Mouse (Mus musculus) liver (tissue): ENCODE data around the gene Mok.
A peak's percentile ranks its signal among the peaks of the same experiment; 100 is the strongest.

Experiments
- DNase-seq: peaks from one replicate; pipeline ENCODE4 v3.0.0-alpha.2; 2020; ENCODE audit warnings: mixed read lengths

Gene Mok

DNA sequence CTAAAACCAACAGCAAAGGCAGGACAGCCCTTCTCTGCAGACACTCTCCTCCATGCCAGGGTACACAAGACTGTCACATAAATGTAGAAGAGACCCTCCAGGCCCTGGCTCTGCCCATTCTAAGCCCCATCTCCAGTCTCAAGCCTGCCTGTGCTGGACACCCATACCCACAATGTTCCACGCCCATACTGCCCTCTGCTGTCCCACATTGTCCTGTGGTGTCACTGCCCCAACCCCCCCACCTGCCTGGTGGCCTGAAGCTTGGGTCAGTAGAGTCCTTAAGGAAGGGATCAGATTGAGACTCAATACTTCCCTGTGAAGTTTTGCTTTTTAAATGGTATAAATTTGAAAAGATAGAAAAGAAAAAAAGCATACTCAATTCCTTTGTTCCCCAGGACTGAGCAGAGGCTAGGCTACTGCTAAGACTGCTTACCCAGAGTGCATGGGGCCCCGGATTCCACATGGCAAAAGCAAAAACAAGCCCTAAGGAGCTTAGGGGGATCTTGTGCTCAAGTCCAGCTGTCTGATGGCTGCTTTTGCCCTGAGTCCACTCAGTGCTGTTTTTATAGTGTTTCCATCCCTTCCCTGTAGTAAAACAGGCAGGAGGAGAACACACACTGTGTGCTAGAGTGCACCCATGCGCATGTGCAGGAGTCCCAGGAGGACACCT is 34.3 kb downstream of the Mok start:
- DNase-seq = no peak

DNA sequence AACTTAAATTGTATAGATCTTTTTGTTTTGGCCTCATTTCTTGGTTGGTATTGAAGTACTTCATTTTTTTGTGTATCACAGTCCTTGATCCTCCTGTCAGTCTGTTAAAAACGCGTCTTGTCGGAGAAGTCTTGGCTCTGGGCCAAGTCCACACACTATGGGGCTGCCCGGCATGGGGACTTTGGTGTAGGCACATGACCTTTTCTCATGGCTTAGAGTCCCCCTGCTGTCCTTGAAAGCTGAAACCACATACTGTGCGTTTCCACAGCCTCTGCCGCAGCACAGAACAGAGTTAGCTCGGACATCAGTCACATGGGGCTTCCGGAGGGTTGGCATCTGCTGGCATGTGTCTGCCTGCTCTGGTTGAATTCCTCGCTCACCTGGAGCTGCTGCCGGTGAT is 36.5 kb downstream of the Mok start:
- peak; percentile 26 for DNase-seq

DNA sequence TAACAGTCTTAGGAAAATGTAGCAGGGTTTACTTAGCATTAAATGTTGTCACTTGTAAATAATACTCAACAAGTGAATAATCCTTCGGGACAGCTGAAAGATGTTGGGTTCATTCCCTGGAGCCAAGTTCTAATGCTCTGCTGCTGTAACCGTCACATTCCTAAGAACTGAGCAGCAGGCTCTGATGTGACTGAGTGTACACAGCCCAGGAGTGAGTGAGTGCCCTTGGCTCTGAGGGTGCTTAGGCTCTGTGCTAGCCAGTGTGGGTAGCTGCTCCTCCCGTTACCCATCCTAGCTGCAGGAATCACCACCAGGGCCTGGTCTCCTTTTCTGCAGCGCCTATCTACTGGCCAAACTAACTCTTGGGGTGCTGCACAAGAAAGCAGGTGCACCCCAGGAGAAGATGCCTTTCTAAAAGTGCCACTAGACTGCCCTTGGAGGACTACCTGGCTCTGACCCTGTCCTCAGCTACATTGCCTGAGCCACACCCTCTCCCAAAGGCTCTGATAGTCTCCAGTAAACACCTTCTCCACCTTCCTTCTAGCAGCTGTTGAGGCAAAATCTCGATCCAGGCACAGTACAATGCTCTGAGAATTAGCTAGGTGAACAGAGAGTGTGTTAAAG is 38.0 kb downstream of the Mok start:
- no peak for DNase-seq

DNA sequence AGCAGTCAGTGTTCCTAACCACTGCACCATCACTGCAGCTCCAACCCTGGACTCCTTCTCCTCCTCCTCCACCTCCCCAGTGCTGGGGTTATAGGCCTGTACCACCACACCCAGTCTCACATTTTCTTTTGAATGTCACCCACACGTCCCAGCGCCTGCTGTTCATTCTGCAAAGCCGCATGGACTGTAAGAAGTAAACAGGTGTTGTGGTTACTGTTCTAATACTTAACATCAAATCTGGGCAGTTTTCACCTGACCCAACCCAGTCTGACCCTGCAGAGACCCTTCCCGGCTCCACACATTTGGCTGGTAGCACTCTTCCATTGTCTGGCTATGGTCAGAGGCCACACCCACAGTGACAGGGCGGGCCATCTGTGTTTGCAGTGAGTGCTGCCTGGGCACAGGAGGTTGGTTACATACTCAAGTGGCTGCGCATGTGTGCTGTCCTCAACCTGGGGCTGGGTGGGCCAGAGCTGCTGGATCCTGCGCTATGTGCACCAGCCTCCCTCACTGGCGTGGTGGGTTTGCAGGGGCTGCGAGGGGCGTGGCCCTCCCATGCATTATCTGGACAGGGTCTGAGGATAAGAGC is 38.8 kb downstream of the Mok start:
- DNase-seq = no peak

DNA sequence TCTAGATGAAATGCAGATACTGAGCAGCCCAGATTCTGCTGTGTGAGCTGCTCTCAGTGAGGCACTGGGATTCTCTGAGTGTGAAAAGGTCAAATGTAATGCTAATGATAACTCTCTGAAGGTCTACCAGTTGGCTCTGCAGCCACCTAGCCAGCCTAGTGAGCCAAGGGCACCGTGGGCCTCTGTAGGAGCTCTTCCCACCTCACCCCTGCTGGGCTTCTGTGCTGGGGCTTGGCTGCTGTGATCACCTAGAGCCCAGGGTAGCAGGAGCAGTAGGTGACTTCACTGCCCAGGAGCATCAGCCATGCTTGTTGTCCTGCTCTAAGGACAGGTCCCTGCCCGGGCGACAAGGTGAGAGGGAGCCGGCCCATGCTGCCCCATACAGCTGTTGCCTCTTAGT is 41.5 kb downstream of the Mok start:
- no peak for DNase-seq

DNA sequence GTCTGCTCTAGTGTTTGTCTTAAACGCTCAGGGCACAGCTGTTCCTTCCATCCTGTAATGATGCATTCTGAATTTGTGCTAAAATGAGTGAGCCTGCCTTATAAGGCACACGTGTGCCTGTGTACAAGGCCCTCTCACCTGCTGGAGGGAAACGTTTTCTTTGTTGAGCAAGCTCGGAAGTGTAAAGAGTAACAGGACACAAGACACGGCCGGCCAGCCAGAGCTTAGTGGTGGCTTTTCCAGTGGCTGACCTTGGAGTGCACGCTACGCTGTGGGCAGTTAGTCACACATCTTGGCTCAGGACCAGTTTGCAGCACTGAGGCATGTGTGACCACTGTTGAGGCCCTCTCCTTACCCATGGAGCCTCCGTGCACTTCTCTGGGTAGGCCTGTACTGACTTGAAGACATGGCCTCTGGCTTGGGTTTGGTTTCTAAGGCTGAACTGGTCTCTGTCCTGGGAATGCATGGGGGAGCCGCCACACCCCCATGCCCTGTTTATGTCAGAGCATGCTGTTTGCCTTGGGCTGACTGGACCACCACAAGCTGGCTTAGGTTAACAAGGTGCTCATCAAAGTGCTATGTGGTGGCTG is 42.8 kb downstream of the Mok start:
- no peak for DNase-seq

DNA sequence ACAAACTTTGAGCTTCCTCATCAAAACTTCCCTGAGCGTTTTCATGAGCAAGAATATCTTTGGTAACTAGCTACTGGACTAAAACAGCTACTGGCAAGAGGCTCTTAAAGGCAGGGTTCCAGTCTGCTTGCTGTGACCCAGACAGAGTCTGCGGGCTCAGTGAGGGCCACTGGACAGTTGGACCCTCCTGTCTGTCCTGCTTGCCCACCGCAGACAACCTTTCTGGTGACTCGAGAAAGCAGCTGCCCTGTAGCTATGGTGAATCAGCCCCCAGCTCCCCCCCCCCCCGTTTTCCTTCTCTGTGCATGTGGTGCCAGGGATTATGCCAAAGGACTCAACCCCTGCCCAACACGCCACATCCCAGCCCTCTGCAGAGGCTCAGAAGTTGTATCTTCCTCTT is 43.5 kb downstream of the Mok start:
- no peak for DNase-seq

DNA sequence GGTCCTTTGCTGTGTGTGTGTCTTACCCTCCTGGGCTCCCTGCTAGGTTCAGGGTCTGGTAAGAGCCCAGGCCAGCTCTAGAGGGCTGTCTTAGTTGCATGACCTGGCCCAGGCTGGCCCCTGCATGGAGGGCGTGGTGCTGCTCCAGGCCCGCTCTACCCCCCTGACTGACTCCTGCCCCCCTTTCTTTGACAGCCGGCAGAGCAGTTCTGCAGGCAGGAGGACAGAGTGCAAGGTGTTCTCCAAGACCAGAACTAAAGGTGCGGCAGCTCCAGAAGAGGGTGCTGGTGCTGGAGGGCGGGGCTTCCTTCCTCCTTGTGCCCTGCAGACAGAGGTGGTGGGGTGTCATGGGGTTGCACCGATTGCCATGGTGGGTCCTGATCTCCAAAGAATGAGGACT is 44.0 kb downstream of the Mok start:
- DNase-seq = no peak

DNA sequence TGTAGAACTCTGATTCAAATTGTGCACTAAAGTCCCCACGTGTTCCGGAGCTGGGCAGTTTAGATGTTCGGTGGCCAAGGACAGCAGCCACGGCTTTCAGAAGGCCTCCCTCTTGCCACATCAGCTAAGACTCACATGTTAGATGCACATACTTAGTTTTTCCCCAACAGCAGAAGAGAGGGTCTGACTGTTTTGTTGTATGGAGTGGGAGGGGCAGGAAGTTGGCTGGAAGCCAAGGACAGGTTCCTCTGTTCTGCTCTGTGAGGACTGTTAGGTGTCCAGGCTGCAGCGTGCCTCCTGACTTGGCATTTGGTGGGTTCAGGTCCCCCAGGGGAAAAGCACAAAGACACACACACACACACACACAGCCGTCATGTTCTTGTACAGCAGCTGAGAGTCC is 45.7 kb downstream of the Mok start:
- no peak for DNase-seq

DNA sequence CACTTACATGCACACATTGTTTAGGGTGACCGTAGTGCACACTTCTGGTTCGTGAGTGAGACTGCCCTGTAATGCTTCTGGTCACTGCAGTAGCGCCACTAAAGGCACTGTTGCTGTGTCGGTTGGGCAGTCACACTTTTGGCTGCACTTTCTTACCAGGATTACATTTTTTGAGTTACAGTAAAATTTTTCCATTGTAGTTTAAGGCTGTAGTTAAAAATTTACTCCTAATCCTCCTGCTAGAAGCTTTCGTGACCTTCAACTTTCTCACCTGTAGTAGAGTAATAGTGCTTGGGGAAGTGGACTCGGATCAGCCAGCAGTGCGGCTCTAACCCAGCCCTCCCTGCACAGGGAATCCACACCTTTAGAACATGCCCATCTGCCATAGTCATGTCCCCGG is 49.7 kb downstream of the Mok start:
- no peak for DNase-seq

DNA sequence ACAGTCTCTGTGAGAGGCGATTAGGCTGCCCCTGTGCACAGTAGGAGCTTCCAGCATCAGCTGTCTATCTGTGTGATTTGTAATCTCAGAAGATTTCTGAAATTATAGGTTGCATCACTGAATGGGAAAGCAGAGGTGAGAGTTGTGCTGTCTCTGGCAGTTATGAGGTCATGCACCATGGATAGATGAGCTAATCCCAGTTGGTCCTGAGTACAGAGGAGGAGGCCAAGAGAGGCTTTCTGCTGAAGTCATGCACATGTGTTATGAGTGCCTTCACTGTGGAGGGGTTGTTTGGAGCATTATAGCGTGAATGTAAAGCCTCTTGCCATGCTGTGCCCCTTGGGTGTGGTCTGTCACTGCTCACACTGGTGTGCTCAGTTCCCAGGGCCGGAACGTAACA is 50.2 kb downstream of the Mok start:
- DNase-seq = no peak

DNA sequence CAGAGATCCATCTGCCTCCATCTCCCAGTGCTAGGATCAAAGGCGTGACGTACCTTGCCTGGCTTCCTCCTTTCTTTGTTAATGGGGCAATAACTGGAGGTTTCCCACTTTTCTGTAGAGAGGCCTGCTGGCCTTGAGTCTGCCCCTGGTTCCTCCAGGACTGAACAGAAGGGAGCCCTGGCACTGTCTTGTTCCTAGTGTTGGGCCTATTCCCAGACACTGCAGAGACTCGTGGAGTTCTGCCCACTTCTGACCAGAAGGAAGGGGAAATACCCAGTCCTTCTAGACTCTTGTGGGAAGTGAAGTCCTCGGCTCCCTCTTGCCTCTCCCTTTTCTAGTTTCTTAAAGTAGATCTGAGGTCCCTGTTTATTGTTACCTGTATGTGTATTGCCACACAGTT is 54.5 kb downstream of the Mok start:
- no peak for DNase-seq

DNA sequence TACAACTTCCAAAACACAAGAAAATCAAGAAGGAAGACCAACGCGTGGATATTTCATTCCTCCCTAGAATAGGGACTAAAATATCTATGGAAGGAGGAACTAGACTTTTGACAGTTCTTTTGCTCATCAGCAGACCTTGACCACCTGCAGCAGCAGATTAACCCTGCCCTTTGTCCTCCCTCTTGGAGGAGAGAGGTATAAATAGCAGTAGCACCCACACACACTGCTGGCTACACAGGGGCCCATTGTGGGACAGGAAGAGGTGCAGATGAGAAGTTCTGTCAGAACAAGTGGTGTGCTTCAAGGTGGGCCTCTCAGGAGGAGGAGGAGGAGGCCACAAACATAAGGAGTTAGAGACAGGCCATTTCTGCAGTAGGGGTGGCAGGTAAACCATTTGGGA is 56.5 kb downstream of the Mok start:
- no peak for DNase-seq

DNA sequence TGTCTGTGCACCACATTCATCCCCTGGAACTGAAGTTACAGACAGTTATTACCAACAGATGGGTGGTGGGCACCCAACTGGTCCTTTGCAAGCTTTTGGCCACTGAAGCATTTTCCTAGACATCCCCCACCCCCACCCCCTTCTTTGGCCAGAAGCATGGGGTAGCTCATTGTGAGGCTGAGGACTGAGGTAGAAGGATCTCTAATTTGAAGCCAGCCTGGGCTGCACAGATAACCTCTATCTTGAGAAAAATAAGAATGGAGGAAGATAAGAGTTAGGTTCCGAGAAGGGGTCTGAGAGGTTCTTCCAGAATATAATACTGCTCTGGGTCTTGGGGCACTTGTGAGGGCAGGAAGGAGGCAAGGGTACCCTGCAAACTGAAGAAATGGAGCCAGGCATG is 58.5 kb downstream of the Mok start:
- DNase-seq = no peak

DNA sequence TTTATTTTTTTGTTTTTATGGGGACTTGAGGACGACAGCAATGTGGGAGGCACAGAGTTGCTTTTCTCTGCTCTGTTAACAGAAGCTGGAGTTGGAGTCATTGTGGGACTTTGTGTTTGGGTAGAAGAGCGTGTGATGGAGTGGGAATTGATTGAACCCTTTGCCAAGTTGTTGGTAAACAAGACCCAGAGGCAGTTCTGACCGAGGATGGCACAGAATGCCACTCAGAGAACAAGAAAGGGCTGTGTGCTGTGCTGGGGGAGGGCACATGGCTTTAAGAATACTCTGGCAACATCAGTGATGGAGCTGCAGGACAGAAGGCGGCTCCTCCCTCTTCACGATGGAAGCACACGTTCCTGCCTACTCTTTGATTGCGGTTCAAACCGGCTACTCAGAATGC is 59.6 kb downstream of the Mok start:
- no peak for DNase-seq

DNA sequence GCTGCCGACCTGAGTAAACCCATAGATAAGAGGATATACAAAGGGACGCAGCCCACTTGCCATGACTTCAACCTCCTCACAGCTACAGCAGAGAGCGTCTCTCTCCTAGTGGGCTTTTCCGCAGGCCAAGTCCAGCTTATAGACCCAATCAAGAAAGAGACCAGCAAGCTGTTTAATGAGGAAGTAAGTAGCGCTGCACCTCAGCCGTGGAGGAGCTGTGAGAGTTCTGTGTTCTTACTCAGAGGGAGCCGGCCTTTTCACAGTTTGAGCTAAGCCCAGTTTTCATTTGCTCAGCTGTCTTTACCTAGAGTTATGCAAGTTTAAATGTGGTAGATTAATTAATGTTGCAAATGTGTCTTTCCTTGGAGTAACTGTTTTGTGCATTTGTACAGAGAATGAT is 61.4 kb downstream of the Mok start:
- no peak for DNase-seq

DNA sequence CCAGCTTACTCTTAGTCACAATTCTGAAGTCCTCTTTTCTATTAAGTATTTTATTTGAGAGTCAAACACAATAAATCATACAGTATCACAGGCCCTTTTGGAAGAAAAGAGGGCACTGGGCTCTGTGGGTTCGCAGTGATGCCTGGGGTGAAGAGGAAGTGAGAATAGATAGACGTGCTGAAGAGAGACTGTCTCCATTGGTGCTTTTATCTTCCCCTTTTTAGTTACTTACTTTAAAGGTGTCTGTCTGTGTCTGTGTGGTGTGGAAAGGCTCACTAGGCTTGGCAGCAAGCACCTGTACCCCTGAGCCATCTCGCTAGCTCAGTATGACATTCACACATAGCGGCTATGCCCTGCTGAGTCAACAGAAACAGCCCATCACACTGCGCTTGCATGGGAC is 62.9 kb downstream of the Mok start:
- no peak for DNase-seq

DNA sequence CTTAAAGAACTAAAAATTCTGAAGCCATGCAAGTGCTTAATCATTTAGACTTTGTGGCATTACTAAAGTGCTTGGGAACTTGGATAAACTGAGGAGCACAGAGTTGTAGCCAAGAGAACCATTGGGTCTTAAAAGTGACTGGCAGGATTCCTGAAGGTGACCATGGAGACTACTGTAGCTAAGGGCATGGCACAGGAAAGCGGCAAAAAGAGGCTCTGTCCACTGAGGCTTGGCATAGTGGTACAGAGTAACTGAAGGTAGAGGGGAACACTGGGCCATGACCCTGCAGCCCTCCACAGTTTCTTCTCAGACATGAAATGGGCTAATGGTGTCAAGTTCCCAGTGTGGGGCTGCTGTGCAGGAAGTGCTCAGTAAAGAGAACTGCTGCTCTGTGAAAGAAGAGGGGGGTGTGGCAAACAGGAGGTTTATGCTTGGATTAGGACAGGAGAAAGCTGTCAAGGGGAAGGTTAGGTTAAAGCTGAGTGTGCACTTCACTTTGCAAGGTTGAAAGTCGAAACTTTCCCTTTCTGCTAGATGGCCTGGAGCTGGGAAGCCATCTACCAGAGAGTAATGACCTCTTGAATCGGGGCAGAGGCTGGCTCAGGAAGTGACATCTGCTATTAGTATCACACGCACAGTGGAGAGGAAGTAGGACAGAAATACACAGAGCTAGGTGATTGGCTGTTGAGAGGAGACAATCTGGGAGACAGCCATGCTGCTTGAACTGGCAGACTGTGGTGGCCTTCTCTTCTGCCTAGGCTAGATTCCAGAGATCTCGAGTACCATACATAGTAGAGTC is 64.9 kb downstream of the Mok start:
- no peak for DNase-seq

DNA sequence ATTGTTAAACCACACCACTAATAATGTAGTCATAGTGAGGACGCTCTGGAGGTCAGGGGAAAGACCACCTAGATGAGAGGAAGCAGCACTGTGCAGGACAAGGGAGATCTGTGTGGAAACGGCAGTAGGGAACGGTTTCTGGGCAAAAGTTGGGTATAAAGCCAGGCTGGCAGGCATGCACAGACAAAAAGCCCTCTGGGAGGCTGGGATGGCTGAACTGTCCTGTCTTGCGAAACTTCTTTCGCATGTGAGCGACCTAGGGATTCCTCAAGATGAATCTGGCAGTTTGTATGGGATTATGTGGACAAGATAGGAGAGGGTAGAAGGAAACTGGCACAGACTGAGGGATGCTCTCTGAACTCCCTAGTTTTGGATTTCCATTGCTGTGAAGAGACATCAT is 68.8 kb downstream of the Mok start:
- DNase-seq = no peak

DNA sequence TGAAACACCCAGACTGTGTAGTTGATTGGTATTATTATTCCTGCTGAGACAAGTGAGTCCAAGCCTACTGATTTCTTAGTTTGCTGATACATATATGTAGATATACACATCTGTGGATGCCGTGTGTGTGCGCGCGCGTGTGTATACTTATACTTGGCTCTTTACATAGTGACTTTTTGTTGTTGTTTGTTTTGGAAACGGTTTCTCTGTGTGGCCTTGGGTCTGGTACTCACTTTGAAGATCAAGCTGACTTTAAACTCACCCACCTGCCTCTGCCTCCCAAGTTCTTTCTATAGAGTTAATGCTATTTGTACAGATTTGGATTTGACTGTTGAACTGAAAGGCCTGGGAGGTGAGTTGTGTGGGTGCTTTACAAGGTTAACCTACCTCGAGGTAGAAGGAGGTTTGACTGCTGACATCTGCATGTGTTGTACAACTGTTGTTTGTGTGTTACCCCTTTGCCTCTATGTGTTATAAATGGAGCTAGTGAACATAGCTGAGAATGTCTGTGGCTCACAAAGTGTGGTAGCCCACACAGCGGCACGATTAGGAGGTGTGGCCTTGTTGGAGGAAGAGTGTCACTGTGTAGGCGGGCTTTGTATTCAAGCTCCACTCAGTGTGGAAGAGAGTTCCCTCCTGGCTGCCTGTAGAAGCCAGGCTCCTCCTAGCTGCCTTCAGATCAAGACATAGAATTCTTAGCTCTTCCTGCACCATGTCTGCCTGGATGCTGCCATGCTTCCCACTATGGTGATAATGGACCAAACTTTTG is 70.1 kb downstream of the Mok start:
- no peak for DNase-seq

DNA sequence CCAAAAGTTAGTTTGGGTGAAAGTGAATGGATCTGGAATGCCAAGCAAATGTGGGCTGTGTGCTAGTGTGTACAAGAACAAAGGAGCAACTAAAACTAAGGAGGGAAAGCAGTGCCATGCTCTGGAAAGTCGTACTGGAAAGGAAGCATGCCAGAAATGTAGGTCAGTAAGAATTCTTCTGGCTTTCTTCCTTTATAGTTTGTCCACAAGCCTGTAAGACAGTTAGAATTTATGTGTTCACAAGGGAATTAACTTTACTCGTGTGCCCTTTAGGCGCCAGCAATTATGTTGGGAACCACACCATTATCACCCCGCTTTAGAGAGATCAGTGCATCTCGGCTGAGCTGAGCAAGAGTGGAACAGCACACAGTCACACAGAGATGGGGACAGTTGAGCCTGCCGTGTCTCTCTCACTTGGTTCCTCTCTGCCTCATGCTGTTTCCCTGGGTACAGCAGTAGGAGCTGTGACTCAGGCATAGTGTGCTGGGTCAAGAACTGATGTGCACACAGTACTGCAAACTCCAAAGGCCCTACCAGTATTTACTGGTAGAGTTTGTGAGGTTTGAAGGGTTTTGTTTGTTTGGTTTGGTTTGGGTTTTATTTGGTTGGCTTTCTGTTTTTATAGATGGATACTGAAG is 71.0 kb downstream of the Mok start:
- no peak for DNase-seq

DNA sequence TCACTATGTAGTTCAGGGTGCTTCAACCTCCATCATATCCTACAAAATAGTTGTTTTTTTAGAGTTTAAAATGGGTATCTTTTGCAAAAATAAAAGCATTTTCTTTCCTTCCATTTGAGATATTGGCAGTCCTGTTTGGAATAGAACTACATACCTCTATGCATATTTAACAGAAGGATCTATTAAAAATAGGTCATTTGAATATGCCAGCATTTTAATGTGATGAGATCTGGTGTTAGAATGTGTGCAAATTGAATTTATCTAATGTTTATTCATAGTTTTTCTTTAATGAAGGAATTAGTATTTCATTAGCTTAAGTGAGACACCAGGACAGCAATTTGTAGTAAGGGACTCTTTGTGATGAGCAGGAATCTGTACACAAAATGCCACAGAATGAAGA is 72.2 kb downstream of the Mok start:
- DNase-seq = no peak
